Mouse (Mus musculus) heart, postnatal 0 days (tissue): ENCODE data around the gene Gm20075. TPM values are rescaled to one million over a fixed set of nuclear protein-coding genes. Genes with fewer than 3 reads are reported as not detected.

Experiments
- ATAC-seq: fragments of 200-750 bp; cut with Nextera tagmentation; 2 replicates; pipeline ENCODE4 v1.8.0; 2017; ENCODE audit warnings: low read depth, moderate number of reproducible peaks, moderate library complexity; ENCODE audit not compliant: insufficient read depth
- DNase-seq: peaks from one replicate; pipeline ENCODE4 v3.0.0-alpha.2; 2016; ENCODE audit warnings: low spot score
- H3K27ac ChIP-seq: fragments of 300-500 bp; sonication (generic); 2 replicates; pipeline ENCODE4 v1.5.1; 2014; ENCODE audit warnings: low read depth, mild to moderate bottlenecking
- H3K27me3 ChIP-seq: fragments of 300-500 bp; sonication (generic); 2 replicates; pipeline ENCODE4 v1.6.1; 2014; ENCODE audit warnings: low read length, mixed read lengths; ENCODE audit not compliant: control insufficient read depth, insufficient read depth
- H3K36me3 ChIP-seq: fragments of 300-500 bp; sonication (generic); replicated peaks from 2 replicates; pipeline ENCODE4 v1.6.1; 2014; ENCODE audit warnings: low read length, mixed read lengths; ENCODE audit not compliant: control insufficient read depth, insufficient read depth
- H3K4me1 ChIP-seq: fragments of 300-500 bp; sonication (generic); 2 replicates; pipeline ENCODE4 v1.6.1; 2014; ENCODE audit warnings: antibody characterized with exemption; ENCODE audit not compliant: control insufficient read depth, insufficient read depth
- H3K4me2 ChIP-seq: fragments of 300-500 bp; sonication (generic); 2 replicates; pipeline ENCODE4 v1.6.1; 2014; ENCODE audit warnings: low read depth, mild to moderate bottlenecking, low read length, moderate library complexity
- H3K4me3 ChIP-seq: fragments of 300-500 bp; sonication (generic); 2 replicates; pipeline ENCODE4 v1.5.1; 2014; ENCODE audit warnings: low read depth, low read length
- H3K9ac ChIP-seq: fragments of 300-500 bp; sonication (generic); replicated peaks from 2 replicates; pipeline ENCODE4 v1.6.1; 2014; ENCODE audit warnings: low read depth, low read length, mixed read lengths
- H3K9me3 ChIP-seq: fragments of 300-500 bp; sonication (generic); replicated peaks from 2 replicates; pipeline ENCODE4 v1.6.1; 2016; ENCODE audit warnings: low read length; ENCODE audit not compliant: control insufficient read depth
- CTCF ChIP-seq: IDR thresholded peaks from 2 replicates; pipeline ENCODE4 v1.5.1; 2016; ENCODE audit warnings: antibody characterized with exemption, control low read depth, low read depth
- EP300 ChIP-seq: IDR thresholded peaks from 2 replicates; pipeline ENCODE4 v1.6.1; 2016; ENCODE audit warnings: antibody characterized with exemption, low read depth
- WGBS: fragments of 180-500 bp; shearing (Covaris S2); extraction: QIAGEN DNeasy Blood & Tissue Kit; methylation state at CpG from one replicate; pipeline ENCODE4 v1.1.7; 2014; 5-methylcytosine and 5-hydroxymethylcytosine counted together
- polyA plus RNA-seq: library from polyadenylated mRNA; unstranded; fragments of >200 nt; fragmentation: Nextera tagmentation; extraction: Ambion mirVana; gene quantifications from 2 replicates; pipeline ENCODE4 v1.2.1, GENCODE M21; 2015
- total RNA-seq: library from RNA; depleted of rRNA; stranded (reverse); fragments of >200 nt; gene quantifications from 2 replicates; pipeline ENCODE4 v1.2.3, GENCODE M21; 2014; ENCODE audit warnings: low replicate concordance; rRNA removed

The Gm20075 gene
- total and polyA plus RNA-seq, 2 experiments from 2014 or later, result 1.9 to 31.3 TPM

DNA sequence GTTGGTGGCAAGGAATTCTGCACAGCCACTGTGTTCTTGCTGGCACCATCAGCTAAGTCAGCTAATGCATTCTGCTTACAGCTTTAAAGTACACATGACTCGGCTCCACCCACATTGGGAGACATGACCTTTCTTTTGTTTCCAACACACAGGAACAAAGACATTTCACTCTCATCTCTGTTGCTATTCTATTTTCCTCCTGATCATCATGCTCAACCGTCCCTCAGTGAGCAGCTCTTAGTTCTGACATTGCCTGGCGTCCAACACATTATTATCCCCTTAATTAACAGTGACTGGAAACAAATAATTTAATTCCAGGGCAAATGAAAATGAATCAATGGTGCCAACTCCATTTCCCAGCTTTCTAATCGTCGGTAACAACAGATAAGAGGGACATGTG lies 35.8 kb downstream of the Gm20075 start:
- Histone ChIP-seq H3K27me3 (no peaks in the 10 kb centered on the region), H3K4me3 (no peak overlapping the region), H3K9me3 (no peaks in the 10 kb centered on the region), H3K9ac (no peak overlapping the region), H3K36me3 (no peaks in the 10 kb centered on the region), H3K4me2 (no peak overlapping the region), H3K4me1 (no peaks in the 10 kb centered on the region), H3K27ac (no peak overlapping the region)
- ATAC-seq, result no peak
- no peak for TF ChIP-seq CTCF
- TF ChIP-seq EP300, result no peak
- 61% methylated on average over 5 of the region's 5 CpGs for WGBS
- no peak for DNase-seq

DNA sequence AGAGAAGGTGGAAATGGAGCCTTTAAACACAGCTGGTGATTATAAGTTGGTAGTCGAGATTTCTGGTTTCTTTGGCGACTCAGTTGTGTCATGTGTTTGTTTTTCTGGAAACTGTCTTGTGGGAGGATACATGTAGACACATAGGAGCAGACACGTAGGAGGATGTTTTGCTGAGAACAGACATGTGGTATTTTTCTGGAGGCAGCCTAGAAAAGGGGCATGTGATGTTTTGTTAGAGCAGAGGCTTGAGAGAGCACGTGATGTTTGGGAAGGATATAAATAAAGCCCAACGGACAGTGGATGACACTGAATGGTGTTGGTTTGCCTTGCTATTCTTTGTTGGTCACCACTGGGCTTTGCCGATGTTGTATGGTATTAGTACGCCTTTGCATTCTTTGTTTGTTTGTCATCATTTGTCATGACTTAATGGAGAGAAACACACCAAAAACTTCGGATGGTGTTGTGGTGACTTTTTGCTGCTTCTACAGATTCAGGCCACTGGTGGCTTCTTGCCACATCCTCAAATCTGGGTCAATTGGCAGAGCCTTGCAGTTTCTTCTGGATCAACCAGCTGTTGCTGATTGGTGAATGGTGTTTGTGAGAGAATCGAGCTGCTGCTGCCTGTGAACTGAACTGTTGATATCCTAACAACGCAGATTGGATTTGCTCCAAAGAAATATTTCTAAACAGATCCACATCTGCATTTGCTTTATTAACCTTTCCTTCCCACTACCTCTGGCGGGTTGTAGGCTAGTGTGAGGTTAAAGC lies 40.7 kb downstream of the Gm20075 start:
- H3K9me3 ChIP-seq, result no peaks in the 10 kb centered on the region
- no peak for TF ChIP-seq EP300
- no peak for TF ChIP-seq CTCF
- H3K4me1 ChIP-seq, result no peaks in the 10 kb centered on the region
- no peak for DNase-seq
- no peak overlapping the region for H3K4me3 ChIP-seq
- WGBS, result 64% methylated on average over 11 of the region's 11 CpGs
- H3K36me3 ChIP-seq, result no peaks in the 10 kb centered on the region
- no peak for ATAC-seq
- H3K4me2 ChIP-seq, result no peak overlapping the region
- H3K27me3 ChIP-seq, result no peaks in the 10 kb centered on the region
- no peak overlapping the region for H3K27ac ChIP-seq
- no peak overlapping the region for H3K9ac ChIP-seq

- H3K27me3 ChIP-seq, result no peaks in the 10 kb centered on the region
- WGBS, result 25% methylated on average over 1 of the region's 1 CpGs
- no peak overlapping the region for H3K9ac ChIP-seq
- H3K4me2 ChIP-seq, result no peak overlapping the region
- H3K9me3 ChIP-seq, result no peaks in the 10 kb centered on the region
- TF ChIP-seq EP300 (no peak), CTCF (no peak)
- no peak for DNase-seq
- ATAC-seq, result no peak
- no peak overlapping the region for H3K4me3 ChIP-seq
- no peak overlapping the region for H3K27ac ChIP-seq
- no peaks in the 10 kb centered on the region for H3K4me1 ChIP-seq
- H3K36me3 ChIP-seq, result no peaks in the 10 kb centered on the region
Measured at GRCm38 (mm10) chr13:96039536-96039935, 41.6 kb downstream of the Gm20075 start.

GRCm38 (mm10) chr13:96030368-96031223 lies 50.6 kb downstream of the Gm20075 start:
- WGBS, result 51% methylated on average over 19 of the region's 19 CpGs
- peak; percentile 12 for DNase-seq
- H3K9ac ChIP-seq, result no peak overlapping the region
- ATAC-seq, result no peak
- H3K4me1 ChIP-seq, result no peaks in the 10 kb centered on the region
- no peaks in the 10 kb centered on the region for H3K9me3 ChIP-seq
- H3K27ac ChIP-seq, result no peak overlapping the region
- H3K27me3 ChIP-seq, result no peaks in the 10 kb centered on the region
- H3K4me2 ChIP-seq, result no peak overlapping the region
- TF ChIP-seq CTCF, result peak; percentile 83
- no peak for TF ChIP-seq EP300
- no peaks in the 10 kb centered on the region for H3K36me3 ChIP-seq
- H3K4me3 ChIP-seq, result no peak overlapping the region

Other genes with a start within 250 kb of the Gm20075 start
- gene Iqgap2, start 189.5 kb downstream of the Gm20075 start, total RNA-seq, result 1.3 and 2.0 TPM in 2 replicates
- gene Iqgap2, start 189.5 kb downstream of the Gm20075 start, polyA plus RNA-seq, result 0.83 and 1.0 TPM in 2 replicates
- not detected in 2 replicates for gene Gm17190, start 678 bp upstream of the Gm20075 start, total RNA-seq
- gene Gm17190, start 678 bp upstream of the Gm20075 start, polyA plus RNA-seq, result not detected in 2 replicates
- gene Sv2c, start 51.2 kb upstream of the Gm20075 start, total RNA-seq, result 0.15 and 1.2 TPM in 2 replicates
- 0.25 and 0.32 TPM in 2 replicates for gene Sv2c, start 51.2 kb upstream of the Gm20075 start, polyA plus RNA-seq